Mouse (Mus musculus) layer of hippocampus, postnatal 25 days (tissue): Measurements from ENCODE around the gene Tmbim6. TPM values are rescaled to one million over a fixed set of nuclear protein-coding genes. Genes with fewer than 3 reads are reported as not detected.
"Not testable (repeated sequence)": the region's sequence is repeated elsewhere in the genome, so short reads cannot be mapped to it uniquely, and the experiment has no call there.

ENCODE experiments used
- DNase-seq, 2 experiments: peaks; one replicate each; pipeline ENCODE4 v3.0.0; 2022; ENCODE audit warnings: mixed read lengths in 2 of 2, low spot score in 1 of 2; ENCODE audit errors: extremely low spot score in 1 of 2
- total RNA-seq, 2 experiments: library from RNA; stranded (reverse); gene quantifications; 2 replicates each; pipeline ENCODE4 v1.2.3; 2021

Tmbim6 gene
- total RNA-seq, 2 experiments from 2014 or later = 359 to 369 TPM

DNA sequence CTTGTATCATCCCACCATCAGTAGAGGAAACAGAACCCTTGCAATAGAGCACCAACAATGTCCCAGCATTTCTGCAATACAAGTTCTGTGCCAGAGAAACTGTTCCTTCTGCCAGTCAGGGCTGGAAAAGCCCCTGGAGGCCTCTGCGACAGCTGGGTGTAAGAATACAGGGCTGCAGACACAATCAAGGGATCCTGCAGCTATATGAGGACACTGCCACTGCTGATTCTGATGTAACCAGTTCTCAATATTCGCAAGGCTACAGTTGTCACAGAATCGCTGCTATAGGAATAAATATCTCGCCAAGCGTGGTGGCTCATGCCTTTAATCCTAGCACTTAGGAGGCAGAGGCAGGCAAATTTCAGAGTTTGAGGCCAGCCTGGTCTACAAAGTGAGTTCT lies 16.4 kb upstream of the Tmbim6 start:
- no peak for DNase-seq

DNA sequence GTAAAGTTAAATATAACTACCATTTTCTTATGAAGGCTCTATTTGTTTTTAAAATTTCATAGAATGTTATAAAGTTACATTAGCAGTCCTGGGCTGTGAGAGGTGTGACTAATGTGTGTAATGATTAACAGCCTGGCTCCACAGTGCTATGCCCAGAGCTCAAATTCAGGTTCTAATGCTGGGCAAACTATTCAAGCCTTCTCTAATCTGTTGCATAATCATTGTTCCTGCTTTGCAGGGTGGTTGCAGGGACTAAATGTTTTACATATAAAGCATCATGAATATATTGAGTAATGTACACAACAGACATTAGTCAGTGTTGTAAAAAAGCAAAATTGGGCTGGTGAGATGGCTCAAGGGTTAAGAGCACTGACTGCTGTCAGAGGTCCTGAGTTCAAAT lies 9.8 kb upstream of the Tmbim6 start:
- DNase-seq = no peak

DNA sequence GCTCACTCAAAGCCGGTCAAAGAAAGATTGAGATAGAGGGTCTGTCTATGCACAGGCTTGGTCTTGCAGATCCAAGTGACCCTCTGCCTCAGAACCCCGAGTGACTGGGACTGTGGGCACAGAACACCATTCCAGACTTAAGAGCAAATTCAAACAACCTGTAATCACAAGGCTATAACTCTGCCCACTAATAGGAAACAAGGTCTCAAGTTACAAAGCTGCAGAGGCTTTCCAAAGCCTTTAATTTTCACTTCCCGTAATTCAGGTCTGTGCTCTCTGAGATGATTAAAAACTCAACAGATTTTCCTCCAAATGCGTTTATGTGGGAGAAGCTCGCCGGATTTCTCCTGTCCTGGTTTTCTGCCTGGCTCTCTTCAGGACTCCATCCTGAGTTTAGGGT lies 8.6 kb upstream of the Tmbim6 start:
- DNase-seq = no peak

DNA sequence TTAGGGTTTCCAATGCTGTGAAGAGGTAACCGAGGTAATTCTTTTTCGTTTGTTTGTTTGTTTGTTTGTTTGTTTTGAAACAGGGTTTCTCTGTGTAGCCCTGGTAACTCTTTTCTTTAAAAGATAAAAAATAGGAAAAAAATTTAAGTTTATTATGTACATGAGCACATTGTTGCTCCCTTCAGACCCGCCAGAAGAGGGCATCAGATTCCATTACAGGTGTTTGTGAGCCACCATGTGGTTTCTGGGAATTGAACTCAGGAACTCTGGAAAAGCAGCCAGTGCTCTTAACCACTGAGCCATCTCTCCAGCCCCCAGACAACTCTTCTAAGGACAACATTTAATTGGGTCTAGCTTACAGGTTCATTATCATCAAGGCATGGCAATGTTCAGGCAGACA lies 6.6 kb upstream of the Tmbim6 start:
- not testable (repeated sequence) for DNase-seq

DNA sequence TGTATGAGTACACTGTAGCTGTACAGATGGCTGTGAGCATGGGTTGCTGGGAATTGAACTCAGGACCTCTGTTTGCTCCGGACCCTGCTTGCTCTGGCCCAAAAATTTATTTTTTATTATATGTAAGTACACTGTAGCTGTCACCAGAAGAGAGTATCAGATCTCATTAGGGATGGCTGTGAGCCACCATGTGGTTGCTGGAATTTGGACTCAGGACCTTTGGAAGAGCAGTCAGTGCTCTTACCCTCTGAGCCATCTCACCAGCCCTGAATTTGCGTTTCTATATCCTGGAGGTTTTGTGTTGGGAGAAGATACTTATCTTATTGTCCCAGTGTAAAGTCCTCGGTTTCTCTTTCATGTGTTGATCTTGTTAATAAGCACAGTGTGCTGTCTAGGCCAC lies 5.9 kb upstream of the Tmbim6 start:
- no peak for DNase-seq

DNA sequence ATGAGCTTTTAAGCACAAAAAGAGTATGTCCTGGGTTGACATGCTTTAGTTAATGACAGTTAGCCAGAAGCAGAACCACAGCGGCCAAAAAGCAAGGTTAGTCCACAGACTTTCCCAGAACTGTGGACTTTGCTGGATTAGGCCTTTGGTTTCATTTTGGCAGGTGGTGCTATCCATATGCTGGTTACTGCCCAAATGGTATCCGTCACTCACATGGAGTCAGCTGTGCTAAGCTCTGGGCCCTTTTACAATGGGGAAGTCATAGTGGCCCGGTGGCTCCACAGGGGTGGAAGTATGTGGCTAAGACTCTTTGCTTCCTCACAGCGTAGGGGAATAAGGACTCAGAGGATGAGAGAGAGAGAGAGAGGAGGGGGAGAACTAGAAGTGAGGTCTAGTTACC lies 4.7 kb upstream of the Tmbim6 start:
- no peak for DNase-seq

DNA sequence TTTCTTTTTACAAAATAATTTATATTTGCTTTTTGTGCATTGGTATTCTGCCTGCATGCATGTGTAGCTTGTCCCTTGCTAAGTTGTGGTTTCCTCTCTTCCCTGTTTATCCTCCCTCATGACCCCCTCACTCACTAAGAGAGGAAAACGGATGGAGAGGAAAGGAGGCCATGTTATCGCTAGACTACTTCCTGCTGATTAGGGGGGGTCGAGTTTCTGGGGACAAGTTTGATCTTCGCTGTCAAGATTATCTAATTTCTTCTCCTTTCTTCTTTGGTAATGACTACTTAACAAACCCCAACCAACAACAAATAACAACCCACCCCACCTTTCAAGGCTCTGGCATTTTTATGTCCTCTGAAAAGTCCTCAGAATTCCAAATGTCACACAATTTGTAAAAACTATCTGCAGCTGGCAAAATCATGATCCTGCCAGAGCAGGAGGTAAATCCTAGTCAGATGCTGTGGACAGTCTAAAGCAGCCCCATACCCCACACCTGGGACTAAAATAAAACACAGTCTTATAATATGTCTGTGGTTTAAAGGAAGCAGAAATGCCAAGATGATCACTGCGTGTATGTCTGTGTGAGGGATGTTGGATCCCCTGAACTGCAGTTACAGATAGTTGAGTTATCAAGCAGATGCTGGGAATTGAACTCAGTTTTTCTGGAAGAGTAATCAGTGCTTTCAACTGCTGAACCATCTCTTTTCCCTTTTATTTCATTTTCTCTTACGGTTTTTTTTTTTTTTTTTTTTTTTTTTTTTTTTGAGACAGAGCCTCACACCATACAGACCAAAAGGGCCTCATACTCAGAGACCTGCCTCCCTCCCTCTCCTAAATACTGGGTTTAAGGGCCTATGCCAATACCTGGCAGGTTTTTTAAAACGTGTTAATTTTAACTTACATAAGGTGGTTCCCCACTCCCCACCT lies 1.9 kb upstream of the Tmbim6 start:
- DNase-seq = no peak

DNA sequence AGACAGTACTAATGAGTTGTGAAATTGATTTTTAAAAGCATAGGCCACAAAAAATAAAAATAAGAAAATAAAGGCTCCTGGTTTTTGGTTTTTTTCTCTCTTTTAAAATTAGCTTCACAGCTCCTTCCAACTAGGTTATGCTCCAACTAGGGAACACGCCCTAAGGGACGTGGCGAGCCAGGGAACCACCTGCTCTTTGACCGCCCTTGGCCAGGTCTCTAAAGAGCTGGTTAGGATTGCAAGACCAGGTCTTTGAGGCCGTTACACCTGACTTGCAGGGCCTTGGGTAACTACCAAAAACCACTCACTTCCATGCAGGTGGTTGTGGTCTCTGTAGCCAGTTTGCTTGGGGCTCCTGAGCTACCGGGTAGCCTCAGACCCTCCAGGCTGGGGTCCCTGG lies 707 bp upstream of the Tmbim6 start:
- DNase-seq = no peak

DNA sequence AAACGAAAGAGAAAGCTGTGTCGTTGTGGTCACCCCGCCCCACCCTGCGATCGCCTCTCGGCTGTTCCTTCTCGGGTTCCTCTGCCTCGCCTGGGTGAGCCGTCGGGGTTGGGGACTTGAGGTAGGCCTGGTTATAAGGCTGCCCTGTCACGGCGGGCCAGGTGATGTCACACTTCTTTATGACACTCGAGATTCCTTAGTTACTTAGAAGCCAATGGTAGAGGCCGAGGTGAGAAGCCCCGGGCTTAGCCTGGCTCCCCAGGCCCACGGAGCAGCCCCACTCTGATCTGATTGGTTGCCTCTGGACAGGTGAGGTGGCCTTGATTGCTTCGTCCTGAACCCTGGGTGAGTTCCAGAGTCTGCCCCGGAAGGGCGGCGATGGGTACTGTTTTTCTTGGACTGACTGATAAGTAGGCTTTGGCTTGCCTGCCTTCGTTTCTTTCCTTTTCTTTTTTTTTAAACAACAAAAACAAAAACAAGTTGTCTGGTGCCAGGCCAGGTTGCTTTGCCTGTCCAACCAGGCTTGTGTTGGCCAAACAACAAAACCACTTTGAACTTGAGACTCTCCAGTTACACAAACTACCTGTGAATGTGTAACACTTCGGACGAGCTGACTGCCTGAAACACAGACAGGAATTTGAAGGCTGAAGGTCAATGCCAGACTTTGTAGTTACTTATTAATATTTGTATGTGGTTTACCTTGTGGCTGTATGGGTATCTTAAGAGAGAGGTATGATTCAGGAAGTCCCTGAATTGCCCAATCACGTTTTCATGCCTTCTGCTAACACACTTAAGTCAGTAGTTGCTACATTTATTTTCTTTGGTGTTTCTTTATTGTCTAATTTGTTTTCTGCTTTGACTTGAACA lies 937 bp downstream of the Tmbim6 start:
- no peak for DNase-seq

DNA sequence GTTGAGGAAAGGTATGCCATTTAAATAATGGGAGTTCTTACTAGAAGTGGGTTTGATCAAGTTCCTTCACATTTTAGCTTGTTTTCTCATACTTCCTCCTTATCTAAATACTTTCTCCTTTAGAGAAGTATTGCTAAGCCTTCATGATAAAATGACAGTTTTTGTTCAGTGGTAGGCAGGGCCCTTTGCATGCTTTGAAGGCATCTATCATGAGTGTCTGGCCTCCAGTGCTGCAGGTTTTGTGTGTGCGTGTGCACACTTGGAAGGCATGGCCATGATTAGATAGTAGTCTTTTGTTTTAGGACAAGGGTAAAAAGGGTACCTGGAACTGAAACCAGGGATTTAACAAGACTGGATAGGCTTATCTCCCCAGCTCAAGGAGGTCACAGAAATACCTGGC lies 3.8 kb downstream of the Tmbim6 start:
- DNase-seq = no peak

DNA sequence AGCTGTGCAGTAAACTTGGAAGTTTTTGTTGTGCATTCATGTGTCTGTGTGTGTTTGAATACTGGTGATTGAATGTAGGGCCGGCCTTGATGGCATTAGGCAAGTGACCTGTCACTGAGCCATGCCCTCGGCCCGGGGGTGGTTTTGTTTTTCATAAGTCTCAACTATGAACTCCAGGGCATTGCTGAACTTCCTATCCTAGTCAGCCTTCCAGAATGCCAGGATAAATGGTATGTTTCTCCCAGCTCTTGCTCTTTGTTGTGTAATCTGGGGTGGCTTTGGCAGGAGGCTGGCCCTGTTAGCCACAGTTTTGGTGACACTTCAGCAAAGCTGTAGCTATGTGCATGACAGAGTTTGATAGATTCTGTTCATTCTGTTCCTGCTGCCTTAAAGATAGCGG lies 4.2 kb downstream of the Tmbim6 start:
- no peak for DNase-seq

DNA sequence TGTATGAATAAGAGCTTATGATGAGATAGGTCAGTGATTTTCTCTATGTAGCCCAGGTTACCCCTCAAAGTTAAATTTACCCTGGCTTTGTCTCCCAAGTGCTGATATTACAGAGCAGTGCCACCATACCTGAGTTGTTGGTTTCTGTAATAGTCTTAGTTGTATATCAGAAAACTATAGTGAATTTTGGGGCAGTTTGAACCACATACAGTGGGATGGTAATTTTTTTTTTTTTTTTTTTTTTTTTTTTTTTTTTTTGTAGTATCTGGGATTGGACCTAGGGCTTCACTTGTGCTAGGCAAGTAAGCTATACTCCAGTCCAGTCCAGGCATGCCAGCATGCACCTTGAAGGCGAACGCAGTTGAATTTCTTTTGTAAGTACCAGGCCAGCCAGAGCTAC lies 4.9 kb downstream of the Tmbim6 start:
- no peak for DNase-seq

DNA sequence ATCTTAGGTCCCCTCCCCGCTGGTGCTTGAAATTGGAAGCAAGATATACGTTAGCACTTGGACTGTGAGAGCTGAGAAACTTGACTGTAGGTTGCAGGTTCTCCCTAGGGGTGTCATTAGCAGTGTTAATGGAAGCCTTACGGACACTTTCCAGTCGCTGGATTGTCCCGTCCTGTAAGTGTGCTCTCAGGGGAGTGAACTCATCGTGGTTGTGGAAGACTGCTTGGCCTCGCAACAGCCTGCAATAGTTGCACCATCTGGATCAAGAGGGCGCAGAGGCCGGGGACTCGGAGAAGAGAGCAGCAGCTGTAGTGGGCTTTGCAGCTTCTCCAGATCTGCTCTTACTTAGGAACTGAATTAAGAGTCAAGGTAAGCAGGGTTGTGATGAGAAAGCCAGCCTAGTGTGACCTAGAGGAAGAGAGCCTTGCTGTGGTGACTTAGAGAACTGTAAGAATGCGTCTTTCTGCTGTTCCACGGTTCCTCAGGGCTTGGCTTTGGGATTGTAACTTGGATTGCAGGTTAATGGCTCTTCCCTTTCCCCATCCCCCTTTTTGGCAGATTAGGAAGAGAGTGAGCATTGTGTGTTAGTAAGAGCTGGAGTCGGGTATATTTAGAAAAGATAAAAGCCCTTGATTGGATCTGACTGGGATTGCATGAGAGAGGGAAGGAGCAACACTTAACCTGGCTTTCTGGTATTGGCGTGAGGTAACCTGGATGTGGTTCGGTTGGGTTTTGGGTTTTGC lies 7.0 kb downstream of the Tmbim6 start:
- no peak for DNase-seq

DNA sequence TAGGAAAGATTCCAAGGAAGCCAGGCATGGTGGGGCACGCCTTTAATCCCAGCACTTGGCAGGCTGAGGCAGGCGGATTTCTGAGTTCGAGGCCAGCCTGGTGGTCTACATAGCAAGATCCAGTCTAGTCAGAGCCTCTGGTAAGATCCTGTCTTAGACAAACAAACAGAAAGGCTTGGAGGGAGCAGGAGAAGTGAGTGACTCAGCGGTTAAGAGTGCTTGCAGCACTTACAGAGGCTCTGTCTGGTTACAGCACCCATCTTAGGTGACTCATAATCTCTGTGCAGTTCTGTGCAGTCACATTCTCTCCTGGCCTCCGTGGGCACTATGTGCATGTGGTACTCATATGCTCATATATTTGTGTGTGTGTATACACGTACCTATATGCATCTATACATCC lies 7.9 kb downstream of the Tmbim6 start:
- DNase-seq = no peak

DNA sequence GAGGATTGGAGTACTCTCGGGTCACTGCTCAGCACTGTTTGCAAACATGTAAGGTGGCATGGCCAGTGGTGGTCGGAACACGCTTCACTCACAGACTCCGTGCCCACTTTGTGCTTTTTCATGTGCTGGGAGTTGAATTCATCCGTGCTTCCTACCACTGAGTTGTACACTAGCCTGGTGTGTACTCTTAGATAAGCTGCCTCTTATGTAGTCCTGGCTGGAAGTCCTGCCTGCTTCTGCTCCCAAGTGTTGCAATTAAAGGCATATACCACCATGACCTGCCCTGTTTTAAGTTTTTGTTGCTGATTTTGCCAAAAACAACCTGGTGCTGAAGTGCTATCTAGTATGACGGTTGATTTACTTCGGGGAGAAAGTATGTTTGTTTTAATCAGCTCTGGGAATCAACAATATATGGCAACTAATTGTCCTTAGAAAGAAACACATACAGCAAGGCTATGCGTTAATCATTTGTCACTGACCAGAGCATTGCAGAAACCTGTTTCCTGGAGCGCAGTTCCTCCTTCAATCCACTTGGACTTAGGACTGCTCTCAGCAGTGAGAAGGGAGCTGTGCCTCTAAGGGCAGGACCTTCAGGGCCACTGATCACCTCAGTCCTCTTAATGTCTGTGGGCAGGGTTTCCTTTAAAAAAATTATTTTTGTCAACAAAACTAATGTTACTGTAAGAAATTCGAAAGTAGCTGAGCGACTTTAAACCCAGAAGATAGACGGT lies 10.6 kb downstream of the Tmbim6 start:
- no peak for DNase-seq

DNA sequence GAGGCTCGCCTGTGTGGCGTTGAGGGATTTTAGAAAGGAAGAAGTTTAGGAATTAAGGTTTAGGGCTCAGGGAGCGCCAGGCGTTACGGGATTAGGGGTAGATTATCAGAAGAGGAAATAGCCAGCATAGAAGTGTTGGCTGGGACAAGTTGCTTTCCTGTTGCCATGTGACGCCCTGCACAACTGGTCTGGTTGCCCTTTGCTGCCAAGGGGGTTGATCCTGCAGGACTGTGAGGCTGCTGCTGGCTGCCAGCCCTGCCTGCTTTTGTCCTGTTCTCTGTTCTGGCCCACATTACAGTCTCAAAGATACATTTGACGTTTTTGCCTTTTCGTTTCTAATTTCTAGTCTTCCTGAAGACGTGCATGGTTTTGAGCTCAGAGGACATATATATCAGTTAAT lies 12.5 kb downstream of the Tmbim6 start:
- no peak for DNase-seq

DNA sequence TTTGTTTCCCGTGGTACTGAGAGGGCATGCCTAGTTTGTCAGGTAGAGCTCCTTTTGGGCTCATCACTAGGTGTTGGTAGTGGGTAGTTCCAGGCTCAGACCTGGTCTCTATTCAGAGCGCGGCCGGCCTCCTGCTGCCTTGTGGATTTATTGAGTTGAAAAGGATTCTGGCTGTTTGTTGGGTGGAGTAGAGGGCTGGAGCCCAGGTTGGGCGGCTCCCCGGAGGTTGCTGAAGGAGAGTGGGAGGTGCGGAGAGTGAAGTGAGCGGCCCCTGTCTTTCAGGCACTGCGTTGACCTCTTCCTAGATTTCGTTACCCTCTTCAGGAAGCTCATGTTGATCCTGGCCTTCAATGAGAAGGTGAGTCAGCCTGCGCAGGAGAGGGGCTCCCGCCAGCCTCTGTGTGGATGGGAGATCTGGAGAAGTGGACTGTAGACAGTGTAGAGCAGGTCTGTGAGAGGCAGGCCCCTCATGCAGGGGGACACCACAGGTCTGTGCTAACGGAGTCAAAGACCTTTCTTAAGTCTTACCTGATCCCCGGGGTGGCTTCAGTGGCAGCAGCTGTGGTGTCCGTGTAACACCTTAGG lies 14.4 kb downstream of the Tmbim6 start:
- DNase-seq = no peak

DNA sequence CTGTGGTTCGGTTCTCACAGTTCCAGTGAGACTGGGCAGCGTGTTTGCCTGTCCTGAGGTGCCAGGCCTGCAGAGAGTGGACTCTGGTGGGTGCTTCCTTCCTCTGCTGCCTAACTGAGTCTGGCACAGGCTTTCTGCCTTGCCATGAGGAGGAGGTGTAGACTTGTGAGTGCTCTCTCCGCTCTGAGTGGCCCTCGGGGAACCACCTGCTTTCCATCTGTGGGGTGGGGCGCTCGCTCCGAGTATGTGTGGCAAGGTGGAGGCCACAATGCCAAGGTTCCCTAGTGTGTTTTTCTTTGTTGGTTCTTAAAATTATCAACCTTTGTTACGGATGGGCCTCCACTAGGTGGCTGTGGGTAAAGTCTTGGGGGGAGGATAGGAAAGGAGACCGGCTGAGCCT lies 16.2 kb downstream of the Tmbim6 start:
- no peak for DNase-seq

DNA sequence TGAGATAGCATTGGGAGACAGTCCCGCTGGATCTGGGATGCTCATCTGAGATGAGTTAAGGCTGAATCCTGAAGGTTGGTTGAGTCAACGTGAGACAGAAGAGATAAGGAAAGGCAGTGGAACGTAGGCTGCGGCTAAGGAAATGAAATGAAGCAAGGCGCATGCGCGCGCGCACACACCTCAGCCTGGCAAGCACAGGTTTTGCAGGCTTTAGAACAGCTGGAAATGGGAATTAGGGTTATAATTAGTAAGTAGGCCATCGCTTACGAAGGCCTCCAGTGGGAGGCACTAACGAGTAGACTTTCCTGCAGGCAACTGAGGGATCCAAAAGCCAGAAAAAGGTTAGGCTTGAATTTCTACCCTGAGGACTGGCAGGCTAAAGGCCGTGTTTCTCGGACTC lies 19.1 kb downstream of the Tmbim6 start:
- DNase-seq = no peak

DNA sequence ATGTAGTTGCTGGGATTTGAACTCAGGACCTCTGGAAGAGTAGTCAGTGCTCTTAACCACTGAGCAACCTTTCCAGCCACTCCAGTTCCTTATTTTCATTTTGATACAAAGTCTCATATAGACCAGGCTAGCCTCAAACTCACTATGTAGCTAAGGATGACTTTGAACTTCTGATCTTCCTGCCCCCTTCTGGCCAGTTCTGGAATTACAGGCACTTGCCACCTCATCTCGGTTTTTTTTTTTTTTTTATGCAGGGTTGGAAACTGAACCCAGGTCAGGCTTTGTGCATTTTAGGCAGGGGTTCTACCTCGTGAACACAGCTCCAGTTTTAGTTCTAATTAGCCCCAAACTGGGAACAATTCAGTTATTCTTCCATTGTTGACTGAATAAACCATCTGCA lies 23.1 kb downstream of the Tmbim6 start:
- peak in 1 of 2 experiments; percentile 71 for DNase-seq
